Mouse (Mus musculus): ENCODE data around the gene Prss1. TPM values are rescaled to one million over a fixed set of nuclear protein-coding genes. Genes with fewer than 3 reads are reported as not detected.
"Not testable (repeated sequence)": the region's sequence is repeated elsewhere in the genome, so short reads cannot be mapped to it uniquely, and the experiment has no call there.

Gene Prss1
- polyA plus RNA-seq (2015; fragmentation: Nextera tagmentation; extraction: Ambion mirVana) = not detected in 2 replicates

GRCm38 (mm10) chr6:41458632-41459031 is at the start of gene Prss1:
TSS of gene Prss1 (plus strand) at chr6:41458932.
- H3K27me3 ChIP-seq (replicated peaks; ENCODE audit: control insufficient read depth, insufficient read depth, low read length); H3K9me3 ChIP-seq (ENCODE audit: control insufficient read depth, low read length); H3K27ac ChIP-seq (ENCODE audit: low read depth, low read length); H3K4me1 ChIP-seq (ENCODE audit: control insufficient read depth, insufficient read depth, low read depth, low read length); H3K4me2 ChIP-seq (ENCODE audit: low read length); H3K9ac ChIP-seq (ENCODE audit: low read depth, low read length); H3K4me3 ChIP-seq (ENCODE audit: low read length); H3K36me3 ChIP-seq (ENCODE audit: control insufficient read depth, insufficient read depth, low read length); ATAC-seq: not testable (repeated sequence)

- not testable (repeated sequence) for H3K4me3 ChIP-seq (ENCODE audit: low read length); H3K9me3 ChIP-seq (ENCODE audit: control insufficient read depth, low read length); H3K9ac ChIP-seq (ENCODE audit: low read depth, low read length); H3K4me1 ChIP-seq (ENCODE audit: control insufficient read depth, insufficient read depth, low read depth, low read length); H3K27me3 ChIP-seq (replicated peaks; ENCODE audit: control insufficient read depth, insufficient read depth, low read length); ATAC-seq; H3K4me2 ChIP-seq (ENCODE audit: low read length); H3K27ac ChIP-seq (ENCODE audit: low read depth, low read length); H3K36me3 ChIP-seq (ENCODE audit: control insufficient read depth, insufficient read depth, low read length)
- 91% methylated on average over 1 of the region's 2 CpGs for WGBS
These were observed 16.5 kb upstream of the Prss1 start for GRCm38 (mm10) chr6:41442261-41442660.

- H3K4me3 ChIP-seq (ENCODE audit: low read length); H3K27me3 ChIP-seq (replicated peaks; ENCODE audit: control insufficient read depth, insufficient read depth, low read length); ATAC-seq; H3K9ac ChIP-seq (ENCODE audit: low read depth, low read length); H3K9me3 ChIP-seq (ENCODE audit: control insufficient read depth, low read length); H3K36me3 ChIP-seq (ENCODE audit: control insufficient read depth, insufficient read depth, low read length); H3K27ac ChIP-seq (ENCODE audit: low read depth, low read length); H3K4me2 ChIP-seq (ENCODE audit: low read length); H3K4me1 ChIP-seq (ENCODE audit: control insufficient read depth, insufficient read depth, low read depth, low read length): not testable (repeated sequence)
These were observed 12.7 kb upstream of the Prss1 start, which contains the start of gene Gm10334 for GRCm38 (mm10) chr6:41446045-41446444. TSS of gene Gm10334 (minus strand) at chr6:41446145.

DNA sequence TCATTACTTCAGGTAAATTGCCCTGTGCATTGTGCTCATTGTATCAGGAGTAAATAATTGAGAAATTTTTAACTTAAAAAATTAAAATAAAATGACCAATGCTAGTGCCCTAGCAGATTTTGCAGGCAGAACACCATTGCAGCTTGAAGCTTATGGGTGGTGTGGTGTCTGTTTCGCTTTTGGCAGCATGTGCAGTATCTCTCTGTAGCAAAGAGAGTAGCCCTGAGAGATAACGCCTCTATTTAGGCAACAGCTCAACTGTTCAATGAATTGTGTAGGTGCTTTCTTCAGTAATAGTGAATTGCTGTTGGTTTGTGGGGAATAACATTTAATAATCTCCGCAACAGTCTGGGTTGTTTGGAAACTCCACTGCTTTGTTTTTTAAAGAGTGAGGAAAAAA is 40.6 kb downstream of the Prss1 start:
- ATAC-seq = no peak
- Histone ChIP-seq H3K36me3 (ENCODE audit: control insufficient read depth, insufficient read depth, low read length) (no peaks in the 10 kb centered on the region), H3K27ac (ENCODE audit: low read depth, low read length) (no peak overlapping the region), H3K4me1 (ENCODE audit: control insufficient read depth, insufficient read depth, low read depth, low read length) (no peaks in the 10 kb centered on the region), H3K4me3 (ENCODE audit: low read length) (no peak overlapping the region), H3K9ac (ENCODE audit: low read depth, low read length) (no peak overlapping the region), H3K4me2 (ENCODE audit: low read length) (no peak overlapping the region), H3K27me3 (replicated peaks; ENCODE audit: control insufficient read depth, insufficient read depth, low read length) (no peaks in the 10 kb centered on the region), H3K9me3 (ENCODE audit: control insufficient read depth, low read length) (no peaks in the 10 kb centered on the region)
- WGBS = 90% methylated on average over 3 of the region's 3 CpGs

DNA sequence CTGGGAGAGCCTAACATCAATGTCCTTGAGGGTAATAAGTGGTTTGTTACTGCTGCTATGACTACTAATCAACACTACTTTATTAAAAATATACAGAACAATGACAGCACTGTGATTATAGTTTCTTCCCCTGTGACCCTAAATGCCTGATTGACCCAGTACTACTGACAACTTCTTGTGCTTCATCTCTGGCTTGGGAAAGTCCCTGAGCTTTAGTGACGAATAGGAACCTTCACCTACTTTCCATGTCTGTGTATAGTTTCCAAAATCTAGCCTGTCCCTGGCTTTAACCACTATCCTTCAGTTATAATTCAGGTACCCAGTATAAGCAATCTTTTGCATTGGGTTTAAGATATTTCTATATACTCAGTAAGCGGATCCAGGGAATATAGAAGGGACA is 46.2 kb downstream of the Prss1 start:
- Histone ChIP-seq H3K36me3 (ENCODE audit: control insufficient read depth, insufficient read depth, low read length) (no peaks in the 10 kb centered on the region), H3K4me2 (ENCODE audit: low read length) (no peak overlapping the region), H3K4me3 (ENCODE audit: low read length) (no peak overlapping the region), H3K9me3 (ENCODE audit: control insufficient read depth, low read length) (no peaks in the 10 kb centered on the region), H3K27me3 (replicated peaks; ENCODE audit: control insufficient read depth, insufficient read depth, low read length) (no peaks in the 10 kb centered on the region), H3K9ac (ENCODE audit: low read depth, low read length) (no peak overlapping the region), H3K4me1 (ENCODE audit: control insufficient read depth, insufficient read depth, low read depth, low read length) (no peaks in the 10 kb centered on the region), H3K27ac (ENCODE audit: low read depth, low read length) (no peak overlapping the region)
- ATAC-seq = no peak
- 83% methylated on average over 2 of the region's 2 CpGs for WGBS

DNA sequence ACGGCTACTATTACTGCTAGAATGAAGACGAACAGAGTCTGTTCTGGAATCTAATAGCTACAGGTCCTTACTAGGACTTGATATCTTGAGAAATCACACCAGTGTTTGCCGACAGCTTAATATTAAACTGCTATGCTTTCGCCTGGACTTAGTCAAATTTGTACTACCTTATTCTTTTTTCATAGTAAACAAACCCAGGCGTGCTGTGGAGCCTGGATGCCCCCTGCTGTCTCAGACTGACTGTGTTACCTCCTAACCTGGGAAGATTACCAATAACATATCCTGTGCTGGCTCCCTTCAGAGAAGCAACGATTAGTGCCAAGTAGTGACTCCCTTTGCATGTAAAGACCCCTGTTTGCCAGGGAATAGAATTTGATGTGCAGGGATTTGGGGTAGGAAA is 46.6 kb downstream of the Prss1 start:
- WGBS = 82% methylated on average over 6 of the region's 6 CpGs
- H3K9me3 ChIP-seq (ENCODE audit: control insufficient read depth, low read length) = no peaks in the 10 kb centered on the region
- no peak for ATAC-seq
- H3K36me3 ChIP-seq (ENCODE audit: control insufficient read depth, insufficient read depth, low read length) = no peaks in the 10 kb centered on the region
- no peak overlapping the region for H3K27ac ChIP-seq (ENCODE audit: low read depth, low read length)
- no peaks in the 10 kb centered on the region for H3K27me3 ChIP-seq (replicated peaks; ENCODE audit: control insufficient read depth, insufficient read depth, low read length)
- no peaks in the 10 kb centered on the region for H3K4me1 ChIP-seq (ENCODE audit: control insufficient read depth, insufficient read depth, low read depth, low read length)
- no peak overlapping the region for H3K9ac ChIP-seq (ENCODE audit: low read depth, low read length)
- H3K4me2 ChIP-seq (ENCODE audit: low read length) = no peak overlapping the region
- no peak overlapping the region for H3K4me3 ChIP-seq (ENCODE audit: low read length)

Other genes with a start within 250 kb of the Prss1 start
- not detected in 2 replicates for gene Try4, start 156.7 kb upstream of the Prss1 start, polyA plus RNA-seq (2015; fragmentation: Nextera tagmentation; extraction: Ambion mirVana)
- gene Try5, start 142.1 kb upstream of the Prss1 start, polyA plus RNA-seq (2015; fragmentation: Nextera tagmentation; extraction: Ambion mirVana) = 0.20 and 0.40 TPM in 2 replicates
- not detected in 2 replicates for gene Try10, start 104.8 kb upstream of the Prss1 start, polyA plus RNA-seq (2015; fragmentation: Nextera tagmentation; extraction: Ambion mirVana)
- gene Prss3, start 81.3 kb upstream of the Prss1 start, polyA plus RNA-seq (2015; fragmentation: Nextera tagmentation; extraction: Ambion mirVana) = not detected in 2 replicates
- gene Gm5771, start 66.6 kb upstream of the Prss1 start, polyA plus RNA-seq (2015; fragmentation: Nextera tagmentation; extraction: Ambion mirVana) = not detected in 2 replicates
- gene Gm10334, start 12.8 kb upstream of the Prss1 start, polyA plus RNA-seq (2015; fragmentation: Nextera tagmentation; extraction: Ambion mirVana) = not detected in 2 replicates
- gene Prss2, start 62.9 kb downstream of the Prss1 start, polyA plus RNA-seq (2015; fragmentation: Nextera tagmentation; extraction: Ambion mirVana) = not detected in 2 replicates
- gene Ephb6, start 146.6 kb downstream of the Prss1 start, polyA plus RNA-seq (2015; fragmentation: Nextera tagmentation; extraction: Ambion mirVana) = 39.4 and 46.6 TPM in 2 replicates
- gene Trpv6, start 177.5 kb downstream of the Prss1 start, polyA plus RNA-seq (2015; fragmentation: Nextera tagmentation; extraction: Ambion mirVana) = 0.61 and 1.2 TPM in 2 replicates
- gene Trpv5, start 221.8 kb downstream of the Prss1 start, polyA plus RNA-seq (2015; fragmentation: Nextera tagmentation; extraction: Ambion mirVana) = not detected in 2 replicates
- gene Llcfc1, start 225.5 kb downstream of the Prss1 start, polyA plus RNA-seq (2015; fragmentation: Nextera tagmentation; extraction: Ambion mirVana) = not detected in 2 replicates
- gene Kel, start 245.4 kb downstream of the Prss1 start, polyA plus RNA-seq (2015; fragmentation: Nextera tagmentation; extraction: Ambion mirVana) = 0.25 and 0.50 TPM in 2 replicates